Mouse (Mus musculus) small intestine, adult 2 months (tissue): Measurements from ENCODE around the gene Dcakd.

Experiments used
- CTCF ChIP-seq: fragments of 200-500 bp; IDR thresholded peaks from 2 replicates; pipeline ENCODE4 v1.5.1; 2012; ENCODE audit warnings: low read depth, mild to moderate bottlenecking, control low read depth, inconsistent platforms, low read length, moderate library complexity, mixed read lengths; ENCODE audit not compliant: insufficient replicate concordance, insufficient read length; ENCODE audit errors: extremely low read depth
- POLR2A ChIP-seq: fragments of 200-500 bp; IDR thresholded peaks from 2 replicates; pipeline ENCODE4 v1.6.1; 2012; ENCODE audit warnings: low read depth, mild to moderate bottlenecking, control low read depth, inconsistent platforms, low read length, moderate library complexity

DNA sequence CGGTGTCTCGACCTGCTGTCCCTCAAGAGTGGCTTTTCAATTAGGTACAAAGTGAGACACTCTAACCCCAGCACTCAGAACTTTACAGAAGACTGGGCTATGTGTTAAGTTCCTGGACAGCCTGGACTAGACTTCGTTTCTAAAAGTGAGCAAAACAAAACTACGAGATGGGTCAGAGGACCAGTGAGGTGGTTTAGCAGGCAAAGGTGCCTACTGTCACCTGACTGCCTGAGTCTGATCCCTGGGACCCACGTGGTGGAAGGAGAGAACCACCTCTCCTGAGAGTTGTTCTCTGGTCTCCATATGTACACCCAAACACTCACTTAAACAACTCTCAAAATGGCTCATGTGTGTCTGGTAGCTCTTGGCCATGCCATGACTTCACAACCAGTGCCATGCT is 27.1 kb downstream of the Dcakd start:
- TF ChIP-seq CTCF, result no peak
- no peak for TF ChIP-seq POLR2A
